Mouse (Mus musculus) adipose tissue, adult 10 weeks (tissue): ENCODE results near the gene Ssb. TPM values are rescaled to one million over a fixed set of nuclear protein-coding genes. Genes with fewer than 3 reads are reported as not detected.

Source experiments
- polyA plus RNA-seq: library from polyadenylated mRNA; stranded (reverse); fragments of 350-450 nt; fragmentation: Illumina TruSeq; extraction: RNeasy Lipid Tissue Mini Kit (QIAGEN cat#74804); gene quantifications from one replicate; pipeline ENCODE4 v1.2.3, GENCODE M21; 2014; ENCODE audit warnings: low read depth, low replicate concordance

Ssb gene
- 98.9 TPM for polyA plus RNA-seq

DNA sequence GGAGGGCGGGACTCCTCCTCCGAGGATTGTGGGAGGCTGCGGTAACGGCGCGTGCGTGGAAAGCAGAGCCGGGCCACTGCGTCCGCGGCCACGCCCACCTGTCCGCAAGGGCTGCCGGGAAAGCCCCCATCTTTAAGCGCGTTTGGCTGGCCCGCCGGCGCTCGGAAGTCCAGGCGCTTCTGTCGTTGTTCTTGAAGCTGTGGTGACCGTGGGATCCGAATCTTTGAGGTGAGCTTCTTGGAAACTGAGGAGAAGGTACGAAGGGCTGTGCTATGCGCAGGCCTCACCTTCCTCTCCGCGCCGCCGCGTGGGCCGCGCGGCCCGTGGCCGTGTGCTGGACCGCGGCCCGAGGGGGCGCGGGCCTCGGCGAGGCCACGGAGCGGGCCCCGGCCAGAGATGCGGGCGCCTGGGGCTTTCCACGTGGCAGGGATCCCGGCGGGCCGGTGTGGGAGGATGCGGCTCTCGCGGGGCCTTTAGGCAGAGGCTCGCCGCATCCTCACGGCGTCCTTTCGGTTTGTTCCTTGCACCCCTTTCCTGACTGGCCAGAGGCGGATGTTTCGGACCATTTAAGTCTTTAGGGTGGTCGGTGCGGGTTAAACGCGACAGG, at the start of gene Ssb:
Gene Ssb, plus strand, starts transcription at position 78 of the 607 bp plus-strand sequence.

GRCm38 (mm10) chr2:69821711-69822110, 39.7 kb upstream of the Ssb start, which contains the start of gene Klhl23:
Gene Klhl23, plus strand, starts transcription at chr2:69821944.

GRCm38 (mm10) chr2:69885451-69886305, 24.3 kb downstream of the Ssb start, which contains the start of gene Mettl5:
Gene Mettl5, minus strand, starts transcription at chr2:69885615.

GRCm38 (mm10) chr2:69897039-69897617, 35.8 kb downstream of the Ssb start, which contains the start of gene Ubr3:
Gene Ubr3, plus strand, starts transcription at chr2:69897246.

Other genes with a start within 250 kb of the Ssb start
- 15.2 TPM for gene Bbs5, start 214.4 kb upstream of the Ssb start, polyA plus RNA-seq
- 0.42 TPM for gene Klhl41, start 191.4 kb upstream of the Ssb start, polyA plus RNA-seq
- 11.1 TPM for gene Fastkd1, start 148.0 kb upstream of the Ssb start, polyA plus RNA-seq
- gene Ppig, start 139.0 kb upstream of the Ssb start, polyA plus RNA-seq = 28.4 TPM
- 5.8 TPM for gene Ccdc173, start 72.0 kb upstream of the Ssb start, polyA plus RNA-seq
- gene Phospho2, start 71.9 kb upstream of the Ssb start, polyA plus RNA-seq = 27.0 TPM
- gene Klhl23, start 39.6 kb upstream of the Ssb start, polyA plus RNA-seq = 22.6 TPM
- gene Mettl5, start 24.1 kb downstream of the Ssb start, polyA plus RNA-seq = 21.0 TPM
- 38.9 TPM for gene Ubr3, start 35.7 kb downstream of the Ssb start, polyA plus RNA-seq
- 40.9 TPM for gene Myo3b, start 177.6 kb downstream of the Ssb start, polyA plus RNA-seq